Mouse (Mus musculus): Measurements from ENCODE around the gene Cyp4x1.
"Not testable (repeated sequence)": the region's sequence is repeated elsewhere in the genome, so short reads cannot be mapped to it uniquely, and the experiment has no call there.

DNA sequence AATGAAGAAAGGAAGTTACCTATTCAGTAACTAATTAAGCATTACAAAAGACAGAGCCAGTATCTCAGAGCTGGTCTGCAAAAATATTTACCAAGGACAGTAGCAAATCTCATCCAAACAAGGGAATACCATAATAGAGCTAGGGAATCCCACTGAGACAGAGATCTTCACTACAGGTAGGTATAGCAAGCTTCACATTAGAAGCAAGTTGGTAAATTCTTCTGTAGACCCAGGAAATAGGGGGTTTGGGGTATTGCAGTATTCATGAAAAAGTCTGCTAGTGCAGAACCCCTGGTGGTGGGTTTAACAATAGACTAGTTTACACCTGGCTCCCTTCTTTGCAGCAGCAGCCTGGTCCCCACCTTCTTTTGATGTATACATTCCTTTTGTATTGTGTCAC lies 42.1 kb upstream of the Cyp4x1 start:
- not testable (repeated sequence) for TF ChIP-seq FLI1 (IDR thresholded peaks at IDR 0.05; ENCODE audit: low read length); GATA1 (IDR thresholded peaks at IDR 0.05; ENCODE audit: borderline replicate concordance, low read length)
